20 mouse cellular contexts compared by ENCODE assay signal in genomic region chr14:31260374-31260773, GRCm38 (mm10). TPM values are rescaled to one million over a fixed set of nuclear protein-coding genes. Genes with fewer than 3 reads are reported as not detected.
A peak's percentile ranks its signal among the peaks of the same experiment; 100 is the strongest.
DNase-seq lines count a peak whose midpoint lies in the region; ATAC-seq and TF ChIP-seq lines count a peak whose summit lies in the region.
"Had no signal": no experiment of that assay in that cellular context is flagged by ENCODE, and none has a peak within 500 bp of the region (broad histone marks: within the 10 kb centered on the region; RNA-seq: fewer than 3 reads in every experiment).

No protein-coding gene starts in this region.

- peak; percentile 16; the same call in 1 of the 2 replicates for ATAC-seq in lung, embryonic 14.5 days (ENCODE audit: insufficient read depth)
- ATAC-seq in common myeloid progenitor, adult 5-6 weeks (replicated peaks; ENCODE audit: low read depth, poor library complexity, severe bottlenecking), result peak; percentile 83
- peak; percentile 96 for ATAC-seq in liver, embryonic 13.5 days (ENCODE audit: low read depth)
- ATAC-seq: midbrain, embryonic 15.5 days had no signal

- H3K27ac ChIP-seq in lung, embryonic 14.5 days (ENCODE audit: low read depth), result no peak overlapping the region
- H3K27ac ChIP-seq in liver, embryonic 13.5 days, result peak overlapping the region; percentile 98
- no peak overlapping the region for H3K27ac ChIP-seq in limb, embryonic 10.5 days
- H3K27ac ChIP-seq: forebrain, embryonic 12.5 days; hindbrain, embryonic 15.5 days; midbrain, embryonic 15.5 days had no signal

- no peaks in the 10 kb centered on the region for H3K4me1 ChIP-seq in lung, embryonic 14.5 days (ENCODE audit: insufficient read depth)
- H3K4me1 ChIP-seq in liver, embryonic 13.5 days (replicated peaks), result peaks cover 45% of the 10 kb centered on the region
- no peaks in the 10 kb centered on the region for H3K4me1 ChIP-seq in limb, embryonic 10.5 days
- H3K4me1 ChIP-seq: forebrain, embryonic 12.5 days; hindbrain, embryonic 15.5 days; midbrain, embryonic 15.5 days had no signal

- no peaks in the 10 kb centered on the region for H3K9me3 ChIP-seq in lung, embryonic 14.5 days (ENCODE audit: low read depth, low read length)
- H3K9me3 ChIP-seq in liver, embryonic 13.5 days (replicated peaks), result no peaks in the 10 kb centered on the region
- no peaks in the 10 kb centered on the region for H3K9me3 ChIP-seq in limb, embryonic 10.5 days (replicated peaks)
- H3K9me3 ChIP-seq: forebrain, embryonic 12.5 days; hindbrain, embryonic 15.5 days; midbrain, embryonic 15.5 days had no signal

- no peak for DNase-seq in lung, embryonic 14.5 days
- no peak for DNase-seq in lung, adult 18-20 months
- peak; percentile 74 for DNase-seq in liver, embryonic 13.5 days
- DNase-seq in cerebellum, postnatal 4 days (ENCODE audit: low spot score in 2 of 2), result no peak
- no peak for DNase-seq in limb, embryonic 10.5 days (ENCODE audit: low spot score)
- DNase-seq in adipocyte (ENCODE audit: low spot score), result no peak
- DNase-seq: B cell, adult 2 months; cerebellum, adult 9-10 months; kidney, adult 2 months; kidney, postnatal 4 days; lung, adult 2 months; lung, postnatal 4 days; retina, postnatal 1 day; right cerebral cortex, postnatal 4 days had no signal

- H3K9ac ChIP-seq in lung, embryonic 14.5 days, result no peak overlapping the region
- peak overlapping the region; percentile 67 for H3K9ac ChIP-seq in liver, embryonic 13.5 days
- H3K9ac ChIP-seq: forebrain, embryonic 12.5 days; hindbrain, embryonic 15.5 days; midbrain, embryonic 15.5 days had no signal

- WGBS in lung, embryonic 14.5 days, result 96% methylated on average over 4 of the region's 4 CpGs
- WGBS in liver, embryonic 13.5 days (ENCODE audit: insufficient replicate concordance), result 27% methylated on average over 4 of the region's 4 CpGs
- 96% methylated on average over 4 of the region's 4 CpGs for WGBS in limb, embryonic 10.5 days

- no peak for TF ChIP-seq CTCF in lung, embryonic 14.5 days (IDR thresholded peaks at IDR 0.05; ENCODE audit: low read depth)

- no peak overlapping the region for H3K4me2 ChIP-seq in lung, embryonic 14.5 days
- peak overlapping the region; percentile 64 for H3K4me2 ChIP-seq in liver, embryonic 13.5 days
- H3K4me2 ChIP-seq: forebrain, embryonic 12.5 days; heart, embryonic 11.5 days; hindbrain, embryonic 15.5 days; midbrain, embryonic 15.5 days had no signal

- no peaks in the 10 kb centered on the region for H3K27me3 ChIP-seq in lung, embryonic 14.5 days (ENCODE audit: insufficient read depth, low read length)
- H3K27me3 ChIP-seq in liver, embryonic 13.5 days, result no peaks in the 10 kb centered on the region
- H3K27me3 ChIP-seq in limb, embryonic 10.5 days (ENCODE audit: low read depth, poor library complexity, severe bottlenecking), result no peaks in the 10 kb centered on the region
- H3K27me3 ChIP-seq: forebrain, embryonic 12.5 days; hindbrain, embryonic 15.5 days; midbrain, embryonic 15.5 days had no signal

- H3K4me3 ChIP-seq in lung, embryonic 14.5 days (ENCODE audit: low read depth, low read length), result no peak overlapping the region
- peak overlapping the region; percentile 29 for H3K4me3 ChIP-seq in liver, embryonic 13.5 days (replicated peaks)
- no peak overlapping the region for H3K4me3 ChIP-seq in limb, embryonic 10.5 days
- H3K4me3 ChIP-seq: forebrain, embryonic 12.5 days; hindbrain, embryonic 15.5 days; midbrain, embryonic 15.5 days had no signal

- H3K36me3 ChIP-seq in lung, embryonic 14.5 days (ENCODE audit: insufficient read depth), result peaks cover 69% of the 10 kb centered on the region
- H3K36me3 ChIP-seq in liver, embryonic 13.5 days, result peaks cover 62% of the 10 kb centered on the region
- H3K36me3 ChIP-seq in limb, embryonic 10.5 days, result peaks cover 82% of the 10 kb centered on the region

RNA-seq across cellular contexts. Expression of gene Bap1, which starts 9.1 kb away (rescaled TPM):
- polyA plus RNA-seq in lung, embryonic 14.5 days (2014; fragmentation: Nextera tagmentation; extraction: Ambion mirVana), result 83.1 and 91.5 TPM in 2 replicates
- total RNA-seq in common myeloid progenitor, adult 5-6 weeks (2017), result 39.8 and 64.6 TPM in 2 replicates
- polyA plus RNA-seq in liver, embryonic 13.5 days (2015; fragmentation: Nextera tagmentation; extraction: Ambion mirVana), result 39.5 and 44.2 TPM in 2 replicates
- polyA plus RNA-seq in limb, embryonic 10.5 days (2016; fragmentation: Nextera tagmentation; extraction: Ambion mirVana), result 133 and 148 TPM in 2 replicates

RNA-seq across cellular contexts. Expression of gene Phf7, which starts 9.3 kb away (rescaled TPM):
- polyA plus RNA-seq in lung, embryonic 14.5 days (2014; fragmentation: Nextera tagmentation; extraction: Ambion mirVana), result 11.8 and 16.5 TPM in 2 replicates
- total RNA-seq in common myeloid progenitor, adult 5-6 weeks (2017), result 15.6 and 16.7 TPM in 2 replicates
- 8.4 and 8.6 TPM in 2 replicates for polyA plus RNA-seq in liver, embryonic 13.5 days (2015; fragmentation: Nextera tagmentation; extraction: Ambion mirVana)
- polyA plus RNA-seq in limb, embryonic 10.5 days (2016; fragmentation: Nextera tagmentation; extraction: Ambion mirVana), result 11.3 and 11.7 TPM in 2 replicates

RNA-seq across cellular contexts. Expression of gene Sema3g, which starts 42.7 kb away (rescaled TPM):
- polyA plus RNA-seq in lung, embryonic 14.5 days (2014; fragmentation: Nextera tagmentation; extraction: Ambion mirVana), result 0.38 and 0.49 TPM in 2 replicates
- total RNA-seq in common myeloid progenitor, adult 5-6 weeks (2017), result not detected in 2 replicates
- 0.02 and 0.05 TPM in 2 replicates for polyA plus RNA-seq in liver, embryonic 13.5 days (2015; fragmentation: Nextera tagmentation; extraction: Ambion mirVana)
- 0.51 and 0.73 TPM in 2 replicates for polyA plus RNA-seq in limb, embryonic 10.5 days (2016; fragmentation: Nextera tagmentation; extraction: Ambion mirVana)

RNA-seq across cellular contexts. Expression of gene Nisch, which starts 43.6 kb away (rescaled TPM):
- polyA plus RNA-seq in lung, embryonic 14.5 days (2014; fragmentation: Nextera tagmentation; extraction: Ambion mirVana), result 386 and 411 TPM in 2 replicates
- total RNA-seq in common myeloid progenitor, adult 5-6 weeks (2017), result 82.3 and 114 TPM in 2 replicates
- polyA plus RNA-seq in liver, embryonic 13.5 days (2015; fragmentation: Nextera tagmentation; extraction: Ambion mirVana), result 77.9 and 84.9 TPM in 2 replicates
- 491 and 543 TPM in 2 replicates for polyA plus RNA-seq in limb, embryonic 10.5 days (2016; fragmentation: Nextera tagmentation; extraction: Ambion mirVana)

RNA-seq across cellular contexts. Expression of gene Tnnc1, which starts 52.3 kb away (rescaled TPM):
- polyA plus RNA-seq in lung, embryonic 14.5 days (2014; fragmentation: Nextera tagmentation; extraction: Ambion mirVana), result 5.1 and 51.6 TPM in 2 replicates
- not detected in 2 replicates for total RNA-seq in common myeloid progenitor, adult 5-6 weeks (2017)
- 21.1 and 25.3 TPM in 2 replicates for polyA plus RNA-seq in liver, embryonic 13.5 days (2015; fragmentation: Nextera tagmentation; extraction: Ambion mirVana)
- 2.7 and 3.8 TPM in 2 replicates for polyA plus RNA-seq in limb, embryonic 10.5 days (2016; fragmentation: Nextera tagmentation; extraction: Ambion mirVana)
- total RNA-seq: neutrophil, adult 5-6 weeks had no signal

Comparison
In these comparisons a context has a peak if more than half of its experiments do, and no peak if none do; other contexts are left out.
1. ATAC-seq: peak in every context shown above with its lines; median percentile 96 in liver, embryonic 13.5 days; 83 in common myeloid progenitor, adult 5-6 weeks; 16 in lung, embryonic 14.5 days.